Mouse (Mus musculus) forebrain, embryonic 11.5 days (tissue): ENCODE results near the gene Noxred1. TPM values are rescaled to one million over a fixed set of nuclear protein-coding genes. Genes with fewer than 3 reads are reported as not detected.

Experiments
- ATAC-seq: fragments of 200-750 bp; cut with Nextera tagmentation; replicated peaks from 2 replicates; pipeline ENCODE4 v1.8.0; 2017; ENCODE audit warnings: moderate TSS enrichment; ENCODE audit not compliant: low FRiP score
- DNase-seq: peaks from one replicate; pipeline ENCODE4 v3.0.0-alpha.2; 2017; ENCODE audit warnings: low spot score
- H3K27ac ChIP-seq: fragments of 300-500 bp; sonication (generic); 2 replicates; pipeline ENCODE4 v1.5.1; 2014; ENCODE audit warnings: low read depth, low read length
- H3K27me3 ChIP-seq: fragments of 300-500 bp; sonication (generic); 2 replicates; pipeline ENCODE4 v1.6.1; 2014; ENCODE audit warnings: mild to moderate bottlenecking, low read length, mixed read lengths; ENCODE audit not compliant: control insufficient read depth, insufficient read depth
- H3K36me3 ChIP-seq: fragments of 300-500 bp; sonication (generic); 2 replicates; pipeline ENCODE4 v1.6.1; 2014; ENCODE audit warnings: mild to moderate bottlenecking, low read length, moderate library complexity, mixed read lengths; ENCODE audit not compliant: control insufficient read depth, insufficient read depth
- H3K4me1 ChIP-seq: fragments of 300-500 bp; sonication (generic); replicated peaks from 2 replicates; pipeline ENCODE4 v1.6.1; 2014; ENCODE audit warnings: low read length, mixed read lengths; ENCODE audit not compliant: control insufficient read depth, insufficient read depth
- H3K4me2 ChIP-seq: fragments of 300-500 bp; sonication (generic); 2 replicates; pipeline ENCODE4 v1.6.1; 2014; ENCODE audit warnings: low read depth, mild to moderate bottlenecking, low read length, moderate library complexity, mixed read lengths; ENCODE audit not compliant: severe bottlenecking
- H3K4me3 ChIP-seq: fragments of 300-500 bp; sonication (generic); 2 replicates; pipeline ENCODE4 v1.5.1; 2014; ENCODE audit warnings: low read depth, low read length
- H3K9ac ChIP-seq: fragments of 300-500 bp; sonication (generic); 2 replicates; pipeline ENCODE4 v1.6.1; 2014; ENCODE audit warnings: low read length
- H3K9me3 ChIP-seq: fragments of 300-500 bp; sonication (generic); 2 replicates; pipeline ENCODE4 v1.6.1; 2016; ENCODE audit warnings: low read length, mixed read lengths; ENCODE audit not compliant: control insufficient read depth
- WGBS: fragments of 180-500 bp; shearing (Covaris S2); extraction: QIAGEN DNeasy Blood & Tissue Kit; methylation state at CpG from one replicate; pipeline ENCODE4 v1.1.7; 2014; 5-methylcytosine and 5-hydroxymethylcytosine counted together
- microRNA-seq: library from miRNA; unstranded; fragments of <30 nt; microRNA quantifications from one replicate; pipeline ENCODE4, GENCODE M21; 2016; ENCODE audit not compliant: insufficient number of aligned reads
- polyA plus RNA-seq: library from polyadenylated mRNA; unstranded; fragments of >200 nt; fragmentation: Nextera tagmentation; extraction: Ambion mirVana; gene quantifications from 2 replicates; pipeline ENCODE4 v1.2.1, GENCODE M21; 2014

The Noxred1 gene
- polyA plus RNA-seq, 1 experiment from 2014 or later: 1.1 TPM

DNA sequence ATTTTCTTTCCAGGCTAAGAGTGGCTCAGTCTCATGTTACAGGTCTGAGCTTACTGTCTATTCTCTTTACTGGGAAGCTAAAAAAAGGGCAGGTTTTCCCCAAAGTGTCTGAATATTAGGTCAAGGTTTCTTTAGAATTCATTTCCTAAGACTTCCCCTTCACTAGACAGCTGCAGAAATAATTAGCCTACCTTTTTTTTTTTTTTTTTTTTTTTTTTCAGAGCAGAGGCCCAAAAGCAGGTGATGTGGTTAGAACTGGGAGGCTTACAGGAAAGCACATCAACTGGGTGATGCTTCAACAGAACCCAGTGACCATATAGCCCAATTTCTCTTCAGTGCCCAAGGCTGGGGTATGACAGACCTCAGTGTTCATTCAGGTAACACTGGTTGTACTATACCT, 42.2 kb downstream of the Noxred1 start:
- Histone ChIP-seq H3K9ac (no peak overlapping the region), H3K4me2 (no peak overlapping the region), H3K36me3 (no peaks in the 10 kb centered on the region), H3K4me1 (peaks cover 8% of the 10 kb centered on the region; the same call in 1 of the 2 replicates), H3K9me3 (no peaks in the 10 kb centered on the region), H3K4me3 (no peak overlapping the region), H3K27me3 (no peaks in the 10 kb centered on the region), H3K27ac (no peak overlapping the region)
- DNase-seq: no peak
- ATAC-seq: no peak

DNA sequence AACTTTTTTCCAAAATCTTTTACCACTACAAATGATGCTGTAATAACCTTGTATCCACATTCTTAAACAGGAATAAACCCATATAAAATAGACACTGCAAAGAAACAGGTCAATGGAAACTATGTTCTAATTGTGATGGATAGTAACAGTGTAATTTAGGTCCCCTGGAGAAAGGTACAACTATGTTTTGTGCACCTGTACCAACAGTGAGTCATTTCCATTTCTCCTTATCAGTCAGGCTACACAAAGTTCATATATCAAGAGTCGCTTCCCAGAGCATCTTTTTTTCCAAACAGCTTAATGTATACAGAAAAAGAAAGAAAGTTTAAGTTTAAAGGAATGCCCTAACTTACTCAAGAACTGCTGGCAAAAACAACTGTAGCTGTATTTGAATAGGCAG, 43.5 kb downstream of the Noxred1 start:
- H3K27ac ChIP-seq: no peak overlapping the region
- H3K4me1 ChIP-seq: peaks cover 8% of the 10 kb centered on the region; the same call in 1 of the 2 replicates
- ATAC-seq (no peak), DNase-seq (no peak)
- WGBS: 79% methylated on average over 1 of the region's 1 CpGs
- no peak overlapping the region for H3K4me3 ChIP-seq
- H3K9ac ChIP-seq: no peak overlapping the region
- no peaks in the 10 kb centered on the region for H3K27me3 ChIP-seq
- H3K4me2 ChIP-seq: no peak overlapping the region
- H3K36me3 ChIP-seq: no peaks in the 10 kb centered on the region
- H3K9me3 ChIP-seq: no peaks in the 10 kb centered on the region

- H3K9ac ChIP-seq: no peak overlapping the region
- H3K4me2 ChIP-seq: no peak overlapping the region
- H3K4me1 ChIP-seq: peaks cover 3% of the 10 kb centered on the region; the same call in 1 of the 2 replicates
- no peaks in the 10 kb centered on the region for H3K9me3 ChIP-seq
- ATAC-seq (no peak), DNase-seq (no peak)
- WGBS: 91% methylated on average over 3 of the region's 3 CpGs
- no peaks in the 10 kb centered on the region for H3K36me3 ChIP-seq
- H3K27me3 ChIP-seq: no peaks in the 10 kb centered on the region
- H3K27ac ChIP-seq: no peak overlapping the region
- no peak overlapping the region for H3K4me3 ChIP-seq
Observed at GRCm38 (mm10) chr12:87193008-87193407, 45.5 kb downstream of the Noxred1 start.

- 98% methylated on average over 4 of the region's 4 CpGs for WGBS
- H3K27me3 ChIP-seq: no peaks in the 10 kb centered on the region
Observed at GRCm38 (mm10) chr12:87177631-87178030, 60.9 kb downstream of the Noxred1 start.

DNA sequence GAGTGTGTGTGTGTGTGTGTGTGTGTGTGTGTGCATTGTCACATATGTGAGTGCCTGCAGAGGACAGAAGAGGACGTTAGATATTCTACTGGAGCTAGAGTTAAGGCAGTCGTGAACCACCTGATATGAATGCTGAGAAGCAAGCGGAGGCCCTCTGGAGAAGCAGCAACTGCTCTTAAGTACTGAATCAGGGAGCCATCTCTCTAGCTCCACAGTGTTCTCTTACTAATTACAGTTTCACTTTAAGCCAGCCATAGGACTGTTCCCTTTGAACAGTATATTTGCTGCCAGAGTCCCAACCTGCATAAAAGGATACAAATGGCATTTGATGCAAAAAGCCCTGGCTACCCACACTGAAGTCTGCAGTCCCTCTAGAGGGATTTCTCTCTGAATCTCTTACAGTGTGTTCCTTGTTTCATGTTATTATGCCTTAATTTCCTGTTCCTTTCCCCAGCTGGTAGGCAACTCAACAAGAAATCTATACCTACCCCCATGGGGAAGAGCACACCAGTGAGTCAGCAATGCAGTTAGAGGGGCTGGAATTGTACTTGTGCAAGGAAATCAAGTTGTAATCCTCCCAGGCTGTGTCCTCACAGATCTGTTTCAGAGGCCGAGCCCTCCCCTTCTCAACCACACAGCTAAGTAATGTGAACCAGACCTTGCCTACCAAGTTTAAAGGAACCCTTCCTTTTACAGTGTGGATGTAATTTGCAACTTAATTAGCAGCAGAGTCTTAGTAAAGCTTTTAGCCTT, 63.2 kb downstream of the Noxred1 start:
- 86% methylated on average over 4 of the region's 4 CpGs for WGBS
- H3K36me3 ChIP-seq: no peaks in the 10 kb centered on the region; the same call in 1 of the 2 replicates
- no peaks in the 10 kb centered on the region for H3K9me3 ChIP-seq

More at GRCm38 (mm10) chr12:87177631-87178030, 60.9 kb downstream of the Noxred1 start:
- Histone ChIP-seq H3K4me2 (no peak overlapping the region), H3K9ac (no peak overlapping the region), H3K4me3 (no peak overlapping the region), H3K9me3 (no peaks in the 10 kb centered on the region), H3K27ac (no peak overlapping the region), H3K36me3 (no peaks in the 10 kb centered on the region; the same call in 1 of the 2 replicates), H3K4me1 (no peaks in the 10 kb centered on the region)
- DNase-seq: no peak
- ATAC-seq: no peak

More for the DNA sequence above, 63.2 kb downstream of the Noxred1 start:
- no peak for DNase-seq
- no peak for ATAC-seq
- Histone ChIP-seq H3K27ac (no peak overlapping the region), H3K4me1 (no peaks in the 10 kb centered on the region), H3K4me2 (no peak overlapping the region), H3K9ac (no peak overlapping the region), H3K27me3 (no peaks in the 10 kb centered on the region), H3K4me3 (no peak overlapping the region)

Small RNA genes lying within 50 kb of the gene (microRNA-seq; reads per million reads assigned to microRNA genes)
- gene Gm47293: not detected

Other genes with a start within 250 kb of the Noxred1 start
- 0.15 and 0.17 TPM in 2 replicates for gene Zdhhc22, start 248.3 kb downstream of the Noxred1 start, polyA plus RNA-seq
- gene Tmem63c, start 217.4 kb downstream of the Noxred1 start, polyA plus RNA-seq: 0.25 and 0.32 TPM in 2 replicates
- 0.49 and 0.84 TPM in 2 replicates for gene Ngb, start 136.2 kb downstream of the Noxred1 start, polyA plus RNA-seq
- 29.7 and 34.0 TPM in 2 replicates for gene Gstz1, start 91.6 kb downstream of the Noxred1 start, polyA plus RNA-seq
- gene Pomt2, start 90.8 kb downstream of the Noxred1 start, polyA plus RNA-seq: 18.6 and 18.8 TPM in 2 replicates
- gene Samd15, start 39.0 kb downstream of the Noxred1 start, polyA plus RNA-seq: 1.4 and 1.6 TPM in 2 replicates
- gene Tmed8, start 38.3 kb downstream of the Noxred1 start, polyA plus RNA-seq: 4.9 and 5.1 TPM in 2 replicates
- 61.0 and 63.3 TPM in 2 replicates for gene Vipas39, start 27.5 kb upstream of the Noxred1 start, polyA plus RNA-seq
- 213 and 221 TPM in 2 replicates for gene Ahsa1, start 27.7 kb upstream of the Noxred1 start, polyA plus RNA-seq
- gene Ism2, start 61.0 kb upstream of the Noxred1 start, polyA plus RNA-seq: 1.0 and 2.3 TPM in 2 replicates
- 53.6 and 58.7 TPM in 2 replicates for gene Sptlc2, start 149.6 kb upstream of the Noxred1 start, polyA plus RNA-seq
- gene Slirp, start 205.2 kb upstream of the Noxred1 start, polyA plus RNA-seq: 271 and 294 TPM in 2 replicates
- 54.8 and 56.8 TPM in 2 replicates for gene Alkbh1, start 205.3 kb upstream of the Noxred1 start, polyA plus RNA-seq
- gene Snw1, start 233.5 kb upstream of the Noxred1 start, polyA plus RNA-seq: 158 and 165 TPM in 2 replicates